Mouse (Mus musculus): ENCODE data around the gene St3gal6.

DNA sequence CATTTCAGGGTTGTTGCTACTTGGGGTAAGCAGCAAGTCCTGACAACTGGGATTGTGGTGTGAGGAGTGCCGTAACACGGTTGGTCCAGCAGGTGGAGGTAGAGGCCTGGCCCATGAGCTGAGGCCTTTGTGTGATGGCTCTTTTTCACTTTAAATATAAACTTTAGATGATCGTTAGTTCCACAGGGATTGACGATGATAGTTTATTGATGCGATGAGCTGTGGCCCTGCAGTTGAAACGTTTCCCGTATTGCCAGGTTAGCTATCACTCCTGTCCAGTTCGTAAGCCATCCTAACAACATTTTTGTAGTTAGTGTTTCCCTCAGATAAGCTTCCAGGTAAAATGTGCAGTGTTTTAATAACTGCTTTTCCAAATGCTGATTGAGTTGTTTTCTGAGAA is 69.4 kb downstream of the St3gal6 start:
- peak; percentile 94 for TF ChIP-seq SMC3 (IDR thresholded peaks at IDR 0.05; ENCODE audit: low read depth, low read length)
- TF ChIP-seq JUND (IDR thresholded peaks at IDR 0.05; ENCODE audit: low read depth, low read length) = no peak
- TF ChIP-seq UBTF (IDR thresholded peaks at IDR 0.05; ENCODE audit: borderline replicate concordance, insufficient read depth, low read depth, low read length) = no peak
- peak; percentile 66 to 84 for TF ChIP-seq EP300 (IDR thresholded peaks at IDR 0.05; ENCODE audit: low read depth in 1 of 2, low read length in 2 of 2)
- TF ChIP-seq GATA1 (IDR thresholded peaks at IDR 0.05; ENCODE audit: low read depth, low read length) = peak; percentile 68
- peak; percentile 89 to 96 (median 93) for TF ChIP-seq CTCF (IDR thresholded peaks at IDR 0.05 in 2 of 3, conservative IDR thresholded peaks at IDR 0.05 in 1 of 3; ENCODE audit: control insufficient read depth in 1 of 3, insufficient read depth in 1 of 3, low read depth in 2 of 3, low read length in 3 of 3, poor library complexity in 1 of 3, severe bottlenecking in 1 of 3)
- TF ChIP-seq ZMIZ1 (IDR thresholded peaks at IDR 0.05; ENCODE audit: low read depth, low read length) = no peak
- TF ChIP-seq ELF1 (IDR thresholded peaks at IDR 0.05; ENCODE audit: low read depth, low read length) = no peak
- no peak for TF ChIP-seq ZNF384 (IDR thresholded peaks at IDR 0.05; ENCODE audit: low read depth, low read length)
- no peak for TF ChIP-seq POLR2AphosphoS2 (IDR thresholded peaks at IDR 0.05; ENCODE audit: low read length)

Measured in MEL (cell line).